Mouse (Mus musculus) central nervous system, embryonic 14 days (tissue): ENCODE data around the gene Uggt1. TPM values are rescaled to one million over a fixed set of nuclear protein-coding genes. Genes with fewer than 3 reads are reported as not detected.

Experiments
- polyA plus RNA-seq: library from polyadenylated mRNA; depleted of rRNA; stranded (reverse); fragments of >200 nt; gene quantifications from 2 replicates; pipeline ENCODE4 v1.2.3, GENCODE M21; 2012; rRNA removed

Gene Uggt1
- 26.3 and 27.8 TPM in 2 replicates for polyA plus RNA-seq

GRCm38 (mm10) chr1:36244058-36244827 lies at the start of gene Uggt1:
Gene Uggt1, minus strand, starts transcription at chr1:36244720.

GRCm38 (mm10) chr1:36274455-36274854 lies 29.9 kb upstream of the Uggt1 start, which contains the start of gene Neurl3:
Gene Neurl3, minus strand, starts transcription at chr1:36274679.

Other genes starting within 250 kb of the Uggt1 start
- 77.0 and 81.7 TPM in 2 replicates for gene Hs6st1, start 176.3 kb downstream of the Uggt1 start, polyA plus RNA-seq
- gene Neurl3, start 30.0 kb upstream of the Uggt1 start, polyA plus RNA-seq, result 0.98 and 1.4 TPM in 2 replicates
- 2.1 and 4.5 TPM in 2 replicates for gene Arid5a, start 63.0 kb upstream of the Uggt1 start, polyA plus RNA-seq
- gene Kansl3, start 124.5 kb upstream of the Uggt1 start, polyA plus RNA-seq, result 67.4 and 67.6 TPM in 2 replicates
- gene Fer1l5, start 127.6 kb upstream of the Uggt1 start, polyA plus RNA-seq, result 0.06 TPM in 2 replicates
- gene Lman2l, start 200.6 kb upstream of the Uggt1 start, polyA plus RNA-seq, result 44.0 and 46.1 TPM in 2 replicates
- gene Cnnm4, start 226.9 kb upstream of the Uggt1 start, polyA plus RNA-seq, result 3.6 and 4.3 TPM in 2 replicates